Mouse (Mus musculus): Measurements from ENCODE around the gene Hspb7.

Hspb7 gene

DNA sequence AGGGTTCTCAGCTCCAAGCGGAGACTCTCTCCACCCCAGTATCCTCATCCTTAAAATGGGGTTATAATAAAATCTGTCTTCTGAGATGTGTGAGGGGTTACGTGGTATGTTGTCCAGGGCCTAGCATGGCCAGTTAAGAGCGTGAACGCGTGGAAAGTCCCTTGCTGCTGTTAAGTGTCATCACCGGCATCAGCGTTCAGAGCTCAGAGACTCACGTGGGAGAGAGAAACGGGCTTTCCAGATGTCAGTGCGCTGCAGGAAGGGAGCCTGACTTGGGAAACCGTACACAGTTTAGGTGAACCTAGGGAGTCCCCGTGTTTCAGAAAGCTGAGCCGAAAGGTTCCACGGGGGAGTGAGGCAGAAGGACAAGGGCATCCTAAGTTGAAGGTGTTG lies 24.7 kb downstream of the Hspb7 start:
- no peak for DNase-seq (ENCODE audit: low spot score)

DNA sequence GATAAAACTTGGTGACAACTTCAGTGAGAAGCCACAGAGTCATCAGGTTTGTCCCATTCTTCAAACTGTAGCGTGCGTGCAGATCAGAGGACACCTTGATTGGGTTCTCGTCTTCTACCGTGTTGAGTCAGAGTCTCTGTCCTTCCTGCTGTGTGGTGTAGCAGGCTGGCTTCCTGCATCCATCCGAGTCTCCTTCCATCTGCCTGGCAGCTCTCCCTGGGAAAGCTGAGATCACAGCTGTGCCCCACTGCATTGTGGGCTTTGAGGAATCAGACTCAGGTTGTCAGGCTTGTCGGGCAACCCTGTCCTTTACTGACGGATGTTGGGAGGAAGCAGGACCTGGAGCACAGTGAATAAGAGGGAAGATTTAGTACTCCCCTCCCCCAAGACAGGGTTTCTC lies 25.6 kb downstream of the Hspb7 start:
- DNase-seq (ENCODE audit: low spot score): no peak

DNA sequence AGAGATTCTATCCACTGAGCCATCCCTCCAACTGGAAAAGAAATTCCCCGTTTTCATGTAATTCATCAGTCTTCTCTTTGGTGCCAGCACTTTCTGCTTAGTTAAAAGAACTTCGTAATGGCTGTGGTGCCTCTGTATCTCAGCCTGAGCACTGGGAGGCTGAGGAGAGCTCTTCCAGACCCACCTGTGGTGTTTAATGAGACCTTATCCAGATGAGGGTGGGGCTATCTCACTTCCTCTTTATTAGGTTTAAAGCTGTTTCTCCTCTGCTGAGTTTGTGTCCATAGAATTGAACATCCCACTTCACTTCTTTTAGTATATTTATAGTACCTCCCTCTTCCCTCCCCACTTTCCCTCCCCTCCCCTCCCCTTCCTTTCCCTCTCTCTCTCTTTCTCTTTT lies 30.7 kb downstream of the Hspb7 start:
- DNase-seq (ENCODE audit: low spot score): no peak

DNA sequence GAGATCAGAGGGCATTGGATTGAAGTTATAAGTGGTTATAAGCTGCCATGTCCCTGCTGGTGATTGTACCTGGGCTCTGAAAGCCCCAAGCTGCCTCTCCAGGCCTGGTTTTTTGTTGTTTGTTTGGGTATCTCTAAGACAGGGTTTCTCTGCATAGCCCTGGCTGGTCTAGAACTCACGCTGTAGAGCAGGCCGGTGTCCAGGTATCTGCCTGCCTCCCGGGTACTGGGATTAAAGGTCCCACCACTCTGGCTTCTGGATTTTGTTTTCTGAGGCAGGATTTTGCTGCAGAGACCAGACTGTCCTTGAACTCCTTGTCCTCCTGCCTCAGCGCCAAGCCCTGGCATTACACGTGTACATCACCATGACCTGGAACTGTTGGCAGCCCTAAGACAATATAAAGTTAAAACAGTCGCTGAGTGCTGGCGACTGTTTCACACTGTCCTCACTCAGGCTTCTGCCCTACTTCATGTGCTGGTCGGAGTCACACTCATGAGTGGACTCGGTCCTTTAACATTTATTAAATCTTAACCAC lies 31.4 kb downstream of the Hspb7 start:
- DNase-seq (ENCODE audit: low spot score): no peak

DNA sequence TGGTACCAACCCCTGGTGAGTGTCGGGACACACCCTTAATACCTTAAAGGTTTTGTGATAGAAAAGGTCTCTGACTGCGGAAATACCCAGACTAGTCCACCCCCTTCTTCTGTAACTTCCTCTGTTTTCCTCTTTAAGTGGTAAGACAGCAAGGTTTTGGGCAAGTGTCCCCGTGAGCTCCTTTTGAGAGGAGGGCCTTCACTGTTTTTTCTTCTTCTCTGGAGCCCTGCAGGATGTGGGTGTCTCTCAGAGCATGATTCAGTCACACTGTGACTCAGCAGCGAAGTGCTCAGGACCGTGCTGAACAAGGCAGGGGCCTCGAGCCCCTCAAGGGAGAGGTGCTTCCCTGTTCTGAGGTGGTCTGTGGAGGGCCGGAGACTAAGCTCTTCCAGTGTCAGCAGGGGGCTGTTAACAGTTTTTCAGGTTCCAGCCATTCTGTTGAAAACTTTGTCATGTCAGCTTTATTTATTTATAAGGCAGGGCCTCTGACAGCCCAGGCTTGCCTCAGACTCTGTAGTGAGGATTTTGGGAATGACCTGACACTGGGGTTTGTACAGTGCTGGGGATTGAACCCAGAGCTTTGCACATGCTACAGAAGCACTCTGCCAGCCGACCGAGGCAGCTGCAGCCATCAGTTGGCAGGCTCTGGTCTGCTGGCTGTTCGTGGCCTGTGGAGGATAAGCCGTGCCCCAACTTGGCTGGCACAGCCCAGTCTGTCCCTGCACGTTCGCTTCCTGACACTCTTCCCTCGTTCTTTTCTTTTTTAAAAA lies 34.2 kb downstream of the Hspb7 start:
- DNase-seq (ENCODE audit: low spot score): no peak

DNA sequence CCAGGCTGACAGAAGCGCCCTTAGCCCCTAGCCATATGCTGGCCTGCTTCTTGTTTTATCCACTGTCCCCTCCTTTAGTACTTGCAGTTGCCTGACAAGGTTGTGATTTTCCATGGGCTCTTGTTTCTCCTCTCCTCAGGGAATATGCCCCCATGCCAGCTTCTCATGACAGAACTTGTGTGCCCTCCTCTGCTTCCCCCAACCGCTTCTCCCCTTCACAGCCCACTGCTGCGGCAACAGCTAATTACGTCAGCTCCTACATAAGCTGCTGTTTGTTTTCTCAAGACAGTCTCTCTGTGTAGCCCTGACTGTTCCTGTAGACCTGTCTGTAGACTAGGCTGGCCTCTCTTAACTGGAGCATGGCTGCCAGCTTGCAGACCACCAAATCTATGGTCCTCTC lies 34.9 kb downstream of the Hspb7 start:
- no peak for DNase-seq (ENCODE audit: low spot score)

DNA sequence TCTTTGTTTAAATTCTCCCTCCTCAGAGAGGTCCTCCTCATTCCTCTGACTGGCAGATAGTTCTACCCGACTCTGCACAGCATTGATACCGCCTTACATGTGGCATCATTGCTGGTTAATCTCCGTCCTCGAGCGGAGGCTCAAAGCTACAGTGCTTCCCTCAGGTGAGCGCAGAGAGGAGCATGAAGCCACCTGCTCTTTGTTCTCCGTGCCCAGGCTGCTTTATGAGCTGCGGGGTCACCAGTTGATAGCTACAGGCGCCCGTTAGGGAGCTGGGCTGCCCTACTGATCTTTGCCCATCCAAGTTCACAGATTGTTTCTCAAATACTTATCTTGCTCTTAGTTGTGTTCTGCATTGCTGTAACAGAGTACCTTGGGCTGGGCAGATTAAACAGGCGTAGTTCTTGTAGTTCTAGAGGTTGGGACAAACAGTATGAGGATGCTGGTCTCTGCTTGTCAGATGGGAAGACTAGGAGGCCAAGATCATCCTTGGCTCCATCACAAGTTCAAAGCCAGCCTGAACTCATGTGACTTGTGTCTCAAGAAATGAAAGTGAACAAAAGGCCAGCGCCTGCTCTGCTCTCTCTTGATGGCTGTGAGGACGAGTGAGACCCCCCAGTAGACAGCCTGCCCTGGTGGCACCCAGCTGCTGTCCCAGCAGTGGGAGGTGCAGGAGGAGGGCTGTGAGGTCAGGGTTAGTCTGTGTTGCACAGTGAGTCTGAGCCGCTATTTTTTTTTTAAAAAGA lies 35.8 kb downstream of the Hspb7 start:
- DNase-seq (ENCODE audit: low spot score): no peak

DNA sequence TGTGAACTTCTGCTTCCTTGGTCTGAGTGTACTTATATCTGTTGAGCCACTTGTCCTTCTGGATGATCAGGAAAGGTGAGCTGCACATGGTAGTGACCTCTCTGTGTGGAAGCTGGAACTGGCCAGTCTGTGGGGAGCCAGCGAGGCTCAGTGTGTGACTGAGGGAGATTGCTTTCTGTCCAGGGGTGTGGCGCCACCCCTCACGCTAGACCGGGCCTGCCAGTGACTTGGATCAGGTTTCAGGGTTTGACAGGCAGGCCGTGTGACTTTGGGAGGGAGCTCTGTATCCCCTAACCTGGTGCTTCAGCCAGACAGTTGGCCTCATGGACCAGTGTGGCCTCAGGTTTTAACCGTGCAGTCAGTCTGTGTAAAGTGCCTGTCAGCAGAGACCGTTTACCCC lies 37.7 kb downstream of the Hspb7 start:
- no peak for DNase-seq (ENCODE audit: low spot score)

DNA sequence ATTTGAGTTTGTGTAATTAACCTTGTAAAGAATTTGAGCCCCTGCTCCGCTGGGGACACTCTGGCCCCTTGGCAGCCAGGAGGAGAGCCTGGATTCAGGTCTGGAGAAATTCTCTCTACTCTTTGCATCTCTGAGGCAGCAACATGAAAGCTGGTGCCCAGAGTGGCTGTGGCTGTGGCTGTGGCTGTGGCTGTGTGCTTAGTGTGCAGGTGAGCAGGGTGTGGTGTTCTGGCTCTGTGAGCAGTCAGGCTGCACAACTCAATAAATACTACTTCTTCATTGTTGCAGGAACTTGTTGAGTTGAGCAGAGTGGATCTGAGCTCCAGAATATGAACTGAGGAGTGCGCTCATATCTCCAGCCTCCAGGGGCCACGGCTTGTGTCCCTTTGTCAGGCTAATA lies 38.3 kb downstream of the Hspb7 start:
- DNase-seq (ENCODE audit: low spot score): no peak

DNA sequence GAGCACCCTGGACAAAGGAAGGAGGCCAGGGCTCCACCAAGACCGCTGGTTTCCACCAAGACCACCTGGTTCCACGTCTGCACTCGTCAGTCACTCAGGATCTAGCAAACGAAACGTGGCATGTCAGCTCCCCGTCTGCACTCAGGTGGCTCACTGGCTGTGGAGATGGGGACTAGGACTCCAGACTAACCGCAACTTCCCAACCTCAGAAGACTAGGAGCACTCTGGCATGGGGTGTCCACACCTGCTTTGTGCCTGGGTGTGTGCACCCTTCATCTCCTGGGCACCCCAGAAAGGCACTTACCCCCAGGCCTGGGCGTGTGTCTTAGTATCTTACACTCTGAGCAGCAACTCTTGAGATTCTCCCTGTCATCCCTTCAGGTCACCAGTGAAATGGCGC lies 39.2 kb downstream of the Hspb7 start:
- DNase-seq (ENCODE audit: low spot score): no peak

DNA sequence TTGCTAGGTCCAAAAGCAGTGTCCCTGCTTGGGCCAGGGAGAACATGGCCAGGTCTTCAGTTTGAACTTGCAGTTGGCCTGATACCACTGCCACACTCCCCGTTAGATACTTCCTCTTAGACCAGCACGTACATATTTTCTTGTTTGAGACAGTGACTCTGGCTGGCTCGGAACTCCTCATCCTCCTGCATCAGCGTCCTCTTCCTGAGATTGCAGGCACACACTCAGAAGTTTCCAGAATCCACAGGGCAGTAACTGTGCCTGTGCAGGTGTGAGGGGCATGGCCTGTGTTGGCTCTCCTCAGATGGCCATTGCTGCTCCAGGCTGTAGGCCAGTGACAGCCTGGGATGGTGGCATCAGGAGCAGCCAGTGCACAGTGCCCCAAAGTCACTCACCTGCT lies 39.9 kb downstream of the Hspb7 start:
- no peak for DNase-seq (ENCODE audit: low spot score)

DNA sequence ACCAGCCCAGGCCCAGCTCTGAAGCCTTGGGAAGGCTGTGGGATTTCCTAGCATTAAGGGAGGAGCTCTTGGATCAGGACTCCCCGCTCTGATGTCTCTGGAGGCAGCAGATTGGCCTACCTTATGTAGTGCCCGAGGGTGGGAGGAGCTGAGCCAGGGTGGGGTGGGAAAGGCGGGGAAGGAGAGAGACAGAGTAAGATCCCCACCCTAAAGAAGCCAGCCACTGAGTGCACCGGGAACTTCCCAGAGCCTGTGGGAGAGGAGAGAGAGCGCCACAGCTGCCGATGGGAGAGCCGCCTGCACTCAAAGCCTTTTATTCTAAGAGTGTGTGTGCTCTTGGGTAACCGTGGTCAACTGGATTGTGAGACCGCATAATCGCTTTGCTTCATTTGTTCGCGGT lies 40.5 kb downstream of the Hspb7 start:
- no peak for DNase-seq (ENCODE audit: low spot score)

DNA sequence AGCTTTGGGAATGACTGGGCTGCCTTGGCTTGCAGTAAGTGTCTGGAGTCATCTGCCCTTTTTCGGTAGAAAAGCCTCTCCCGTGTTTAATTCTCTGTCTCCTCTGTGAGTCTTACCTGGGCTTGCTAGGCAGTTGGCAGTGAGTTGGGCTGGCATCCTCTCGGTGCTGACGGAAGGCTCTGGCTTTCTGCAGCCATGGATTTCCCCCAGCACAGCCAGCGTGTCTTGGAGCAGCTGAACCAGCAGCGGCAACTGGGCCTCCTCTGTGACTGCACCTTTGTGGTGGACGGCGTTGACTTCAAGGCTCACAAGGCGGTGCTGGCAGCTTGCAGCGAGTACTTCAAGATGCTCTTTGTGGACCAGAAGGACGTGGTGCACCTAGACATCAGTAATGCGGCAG lies 41.0 kb downstream of the Hspb7 start:
- DNase-seq (ENCODE audit: low spot score): no peak

DNA sequence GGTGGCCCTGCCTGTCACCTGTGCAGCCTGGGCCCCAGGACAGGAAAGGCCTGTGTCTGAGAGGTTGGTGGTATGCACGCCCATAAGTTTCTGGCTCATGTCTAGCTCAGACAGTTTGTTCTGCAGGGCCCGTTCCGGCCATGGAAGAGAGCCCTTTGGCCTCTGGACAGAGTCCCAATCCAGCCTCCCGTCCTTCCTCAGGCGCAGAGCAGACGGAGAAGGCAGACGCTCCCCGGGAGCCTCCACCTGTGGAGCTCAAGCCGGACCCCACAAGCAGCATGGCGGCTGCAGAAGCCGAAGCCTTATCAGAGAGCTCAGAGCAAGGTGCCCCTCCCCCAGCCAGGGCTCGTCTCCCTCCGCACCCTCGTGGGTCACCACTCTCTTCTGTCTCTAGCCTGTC lies 42.9 kb downstream of the Hspb7 start:
- DNase-seq (ENCODE audit: low spot score): no peak

DNA sequence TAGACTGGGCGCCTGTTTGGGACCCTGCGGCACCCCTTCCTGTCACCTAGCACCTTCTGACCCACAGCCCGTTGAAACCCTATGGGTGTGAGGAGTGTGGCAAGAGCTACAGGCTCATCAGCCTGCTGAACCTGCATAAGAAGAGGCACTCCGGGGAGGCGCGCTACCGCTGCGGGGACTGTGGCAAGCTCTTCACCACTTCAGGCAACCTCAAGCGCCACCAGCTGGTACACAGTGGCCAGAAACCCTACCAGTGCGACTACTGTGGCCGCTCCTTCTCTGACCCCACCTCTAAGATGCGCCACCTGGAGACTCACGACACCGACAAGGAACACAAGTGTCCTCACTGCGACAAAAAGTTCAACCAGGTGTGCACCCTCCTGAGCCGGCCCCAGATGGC lies 44.1 kb downstream of the Hspb7 start:
- DNase-seq (ENCODE audit: low spot score): no peak

DNA sequence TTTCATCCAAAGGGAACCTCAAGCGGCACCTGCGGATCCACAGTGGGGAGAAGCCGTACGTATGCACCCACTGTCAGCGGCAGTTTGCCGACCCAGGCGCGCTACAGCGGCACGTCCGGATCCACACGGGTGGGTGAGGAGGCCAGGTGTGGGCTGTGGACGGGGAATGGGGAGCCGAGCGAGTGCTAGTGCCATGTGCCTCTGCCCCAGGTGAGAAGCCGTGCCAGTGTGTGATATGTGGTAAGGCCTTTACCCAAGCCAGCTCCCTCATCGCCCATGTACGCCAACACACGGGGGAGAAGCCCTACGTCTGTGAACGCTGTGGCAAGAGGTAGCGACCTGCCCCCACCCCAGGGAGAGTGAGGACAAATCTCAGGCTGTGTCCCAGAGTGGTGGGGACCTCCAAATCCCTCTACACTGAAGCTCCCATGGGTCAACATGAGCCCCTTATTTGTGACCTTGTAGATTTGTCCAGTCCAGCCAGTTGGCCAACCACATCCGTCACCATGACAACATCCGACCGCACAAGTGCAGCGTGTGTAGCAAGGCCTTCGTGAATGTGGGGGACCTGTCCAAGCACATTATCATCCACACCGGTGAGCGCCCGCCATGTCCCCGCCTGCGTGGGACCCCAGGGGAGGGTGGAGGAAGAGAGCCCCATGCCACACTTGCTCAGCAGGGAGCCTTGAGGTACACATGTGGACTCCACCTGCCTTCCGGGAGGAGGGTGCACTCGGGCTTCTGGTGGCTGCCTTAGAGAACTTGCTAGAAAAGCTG lies 45.1 kb downstream of the Hspb7 start:
- no peak for DNase-seq (ENCODE audit: low spot score)

DNA sequence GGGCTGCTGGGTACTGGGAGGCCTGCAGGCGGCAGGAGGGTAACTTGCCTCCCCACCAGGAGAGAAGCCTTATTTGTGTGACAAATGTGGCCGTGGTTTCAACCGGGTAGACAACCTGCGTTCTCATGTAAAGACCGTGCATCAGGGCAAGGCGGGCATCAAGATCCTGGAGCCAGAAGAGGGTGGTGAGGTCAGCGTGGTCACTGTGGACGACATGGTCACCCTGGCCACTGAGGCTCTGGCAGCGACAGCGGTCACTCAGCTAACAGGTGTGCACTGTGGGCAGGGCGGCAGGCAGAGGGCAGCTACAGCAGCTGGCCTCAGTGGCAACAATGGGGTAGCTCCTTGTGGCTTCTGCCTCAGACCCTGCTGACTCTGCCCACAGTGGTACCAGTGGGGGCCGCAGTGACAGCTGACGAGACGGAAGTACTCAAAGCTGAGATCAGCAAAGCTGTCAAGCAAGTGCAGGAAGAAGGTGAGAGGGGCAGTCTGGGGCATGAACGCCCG lies 45.8 kb downstream of the Hspb7 start:
- no peak for DNase-seq (ENCODE audit: low spot score)

DNA sequence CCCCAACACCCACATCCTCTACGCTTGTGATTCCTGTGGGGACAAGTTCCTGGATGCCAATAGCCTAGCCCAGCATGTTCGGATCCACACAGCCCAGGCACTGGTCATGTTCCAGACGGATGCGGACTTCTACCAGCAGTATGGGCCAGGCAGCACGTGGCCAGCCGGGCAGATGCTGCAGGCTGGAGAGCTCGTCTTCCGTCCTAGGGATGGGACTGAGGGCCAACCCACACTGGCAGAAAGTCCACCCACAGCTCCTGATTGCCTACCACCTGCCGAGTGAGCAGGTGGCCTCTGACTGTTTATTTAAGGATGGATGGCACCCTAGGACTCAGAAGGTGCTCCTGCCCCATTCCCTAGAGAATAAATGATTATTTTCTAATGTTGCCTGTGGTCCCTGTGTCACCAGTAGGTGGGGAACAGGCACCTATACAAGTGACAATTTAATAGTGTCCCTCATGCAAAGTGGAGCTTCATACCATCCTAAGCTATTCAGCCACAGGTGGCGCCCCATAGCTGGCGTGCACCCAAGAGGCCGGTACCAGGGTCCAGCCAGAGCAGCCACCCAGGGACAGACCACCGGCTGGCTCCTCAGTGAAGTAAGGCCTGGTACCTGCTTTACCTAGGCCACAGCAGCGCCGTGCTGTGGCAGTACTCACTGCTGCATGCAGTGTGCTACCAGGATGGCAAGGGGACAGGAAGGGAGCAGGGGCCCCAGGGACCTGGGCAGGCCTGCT lies 46.4 kb downstream of the Hspb7 start:
- no peak for DNase-seq (ENCODE audit: low spot score)

DNA sequence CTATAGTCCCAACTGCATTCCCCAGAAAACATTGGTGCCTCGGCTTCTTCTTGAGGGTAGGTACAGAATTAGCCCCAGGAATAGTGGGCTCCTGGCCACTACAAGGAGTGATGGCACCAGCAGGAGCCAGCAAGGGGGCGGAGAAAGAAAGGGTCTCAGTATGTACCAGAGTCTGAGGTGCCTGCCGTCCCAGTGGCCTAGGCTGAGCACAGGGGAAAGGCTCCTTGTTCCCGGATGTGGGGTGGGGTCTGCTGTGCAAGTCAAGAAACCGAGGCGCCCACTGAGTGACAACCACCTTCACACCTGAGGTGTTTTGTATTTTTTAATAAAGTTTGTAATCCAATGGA lies 47.0 kb downstream of the Hspb7 start:
- DNase-seq (ENCODE audit: low spot score): no peak

DNA sequence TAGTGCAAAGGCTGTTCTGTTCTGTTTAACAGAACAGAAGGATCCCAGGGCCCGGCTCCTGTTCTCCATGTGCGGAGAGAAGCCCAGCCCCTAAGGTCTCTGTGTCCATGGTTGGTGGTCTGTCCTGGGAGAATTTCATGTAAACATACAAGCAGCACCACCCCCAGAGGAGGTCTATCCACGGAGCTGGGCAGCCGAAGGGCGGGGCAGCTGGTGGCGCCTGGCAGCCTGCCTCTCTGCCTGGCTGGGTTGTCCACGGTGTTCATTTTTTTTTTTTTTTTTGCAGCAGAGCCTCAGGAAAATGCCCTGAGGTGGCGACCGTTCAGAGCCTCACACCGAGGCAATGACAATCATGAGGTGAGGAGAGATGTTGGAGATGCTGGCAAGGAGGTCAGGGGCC lies 48.0 kb downstream of the Hspb7 start:
- no peak for DNase-seq (ENCODE audit: low spot score)

DNA sequence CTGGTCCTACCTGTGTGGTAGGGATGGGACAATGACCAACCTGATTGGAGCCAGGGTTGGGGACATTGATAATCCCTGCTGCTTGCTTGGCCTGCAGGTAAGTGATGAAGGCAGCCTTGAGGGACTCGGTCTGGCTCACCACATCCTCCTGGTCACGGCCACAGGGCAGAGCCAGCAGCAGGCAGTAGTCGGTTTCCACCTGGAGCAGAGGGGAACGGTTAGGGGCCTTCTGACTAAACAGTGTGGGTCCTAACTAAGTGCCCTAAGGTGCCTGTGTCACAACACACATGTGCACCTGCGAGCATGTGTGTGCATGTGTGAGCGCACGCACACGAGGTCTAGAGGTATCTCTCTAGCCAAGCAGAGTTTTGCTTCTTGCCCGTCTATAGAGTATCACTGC lies 48.8 kb downstream of the Hspb7 start:
- DNase-seq (ENCODE audit: low spot score): no peak

DNA sequence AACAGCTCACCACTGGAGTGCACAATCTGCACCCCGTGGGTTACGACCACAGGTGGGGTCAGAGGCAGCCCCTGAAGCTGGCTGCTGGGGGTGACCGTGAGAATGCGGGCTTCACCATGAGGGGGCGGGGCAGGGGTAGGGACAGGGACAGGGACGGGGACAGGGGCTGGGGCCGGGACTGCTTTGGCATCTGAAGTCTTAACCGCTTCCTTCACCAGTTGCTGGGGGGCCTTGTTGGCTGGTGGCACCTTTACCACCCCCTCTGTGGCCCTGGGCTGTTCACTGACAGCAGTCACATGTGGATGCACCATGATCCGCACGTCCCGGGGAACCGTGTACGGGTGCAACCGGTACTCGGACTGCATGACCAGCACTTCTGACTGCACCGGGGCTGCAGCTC lies 50.9 kb downstream of the Hspb7 start:
- no peak for DNase-seq (ENCODE audit: low spot score)
